Mouse (Mus musculus) CH12.LX (cell line): ENCODE measurements around the gene Cfh.

ENCODE experiments used
- BHLHE40 ChIP-seq: IDR thresholded peaks from 2 replicates; pipeline ENCODE4 v1.6.1; 2011; ENCODE audit warnings: mild to moderate bottlenecking, low read depth, low read length, improper control_type of control experiment
- CHD2 ChIP-seq: IDR thresholded peaks from 2 replicates; pipeline ENCODE4 v1.6.1; 2011; ENCODE audit warnings: low read length, improper control_type of control experiment
- CTCF ChIP-seq, 2 experiments: IDR thresholded peaks in 1 of 2; conservative IDR thresholded peaks in 1 of 2; 2 replicates each; pipeline ENCODE4 v1.5.1; 2011 to 2012; ENCODE audit warnings: low read depth in 2 of 2, low read length in 2 of 2, improper control_type of control experiment in 1 of 2, inconsistent platforms in 1 of 2, mild to moderate bottlenecking in 1 of 2, moderate library complexity in 1 of 2
- ELF1 ChIP-seq: IDR thresholded peaks from 2 replicates; pipeline ENCODE4 v1.6.1; 2014; ENCODE audit warnings: low read depth, mild to moderate bottlenecking, inconsistent platforms, low read length, improper control_type of control experiment
- EP300 ChIP-seq: IDR thresholded peaks from 2 replicates; pipeline ENCODE4 v1.6.1; 2011; ENCODE audit warnings: low read length, improper control_type of control experiment
- MAX ChIP-seq: IDR thresholded peaks from 2 replicates; pipeline ENCODE4 v1.6.1; 2011; ENCODE audit warnings: low read length, improper control_type of control experiment
- MAZ ChIP-seq: IDR thresholded peaks from 2 replicates; pipeline ENCODE4 v1.6.1; 2012; ENCODE audit warnings: low read depth, mild to moderate bottlenecking, inconsistent platforms, low read length, improper control_type of control experiment, moderate library complexity
- POLR2A ChIP-seq: IDR thresholded peaks from 2 replicates; pipeline ENCODE4 v1.6.1; 2011; ENCODE audit warnings: low read depth, mild to moderate bottlenecking, improper control_type of control experiment, low read length
- POLR2AphosphoS2 ChIP-seq: IDR thresholded peaks from 2 replicates; pipeline ENCODE4 v1.6.1; 2011; ENCODE audit warnings: low read depth, low read length, improper control_type of control experiment
- RAD21 ChIP-seq: IDR thresholded peaks from 2 replicates; pipeline ENCODE4 v1.6.1; 2011; ENCODE audit warnings: low read depth, mild to moderate bottlenecking, low read length, improper control_type of control experiment, moderate library complexity
- TCF12 ChIP-seq: IDR thresholded peaks from 2 replicates; pipeline ENCODE4 v1.6.1; 2014; ENCODE audit warnings: low read depth, mild to moderate bottlenecking, inconsistent platforms, low read length, improper control_type of control experiment
- UBTF ChIP-seq: IDR thresholded peaks from 2 replicates; pipeline ENCODE4 v1.6.1; 2012; ENCODE audit warnings: low read depth, mild to moderate bottlenecking, inconsistent platforms, low read length, improper control_type of control experiment, moderate library complexity
- ZMIZ1 ChIP-seq: IDR thresholded peaks from 2 replicates; pipeline ENCODE4 v1.6.1; 2012; ENCODE audit warnings: low read depth, mild to moderate bottlenecking, inconsistent platforms, low read length, improper control_type of control experiment

DNA sequence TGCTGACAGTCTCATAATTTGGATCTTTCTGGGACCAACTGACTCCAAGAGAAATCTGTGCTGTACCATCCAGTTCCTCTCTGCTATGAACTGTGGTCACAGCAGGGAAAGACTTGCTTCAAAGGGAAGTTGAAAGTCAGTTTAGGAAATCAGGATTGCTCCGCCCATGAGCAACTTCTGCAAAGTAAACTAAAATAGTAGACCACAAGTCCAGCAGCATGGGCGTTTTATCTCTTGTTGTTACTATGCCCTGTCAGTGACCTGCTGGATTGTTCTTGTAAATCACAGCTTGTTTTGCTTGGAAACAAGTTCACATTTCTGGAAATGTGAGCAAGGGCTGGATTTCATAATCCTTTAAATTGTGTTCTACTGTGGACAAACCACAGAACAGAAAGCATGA is 356 bp downstream of the Cfh start:
- no peak for TF ChIP-seq RAD21
- TF ChIP-seq MAX, result no peak
- no peak for TF ChIP-seq ZMIZ1
- no peak for TF ChIP-seq CHD2
- no peak for TF ChIP-seq MAZ
- TF ChIP-seq EP300, result no peak
- no peak for TF ChIP-seq CTCF (conservative IDR thresholded peaks at IDR 0.05 in 1 of 2, IDR thresholded peaks at IDR 0.05 in 1 of 2; ENCODE audit: low read depth in 2 of 2, low read length in 2 of 2)
- no peak for TF ChIP-seq ELF1
- TF ChIP-seq POLR2AphosphoS2, result no peak
- TF ChIP-seq POLR2A, result no peak
- no peak for TF ChIP-seq BHLHE40
- TF ChIP-seq TCF12, result no peak
- TF ChIP-seq UBTF, result no peak
